Mouse (Mus musculus) urinary bladder, postnatal 4 days (tissue): ENCODE data around the gene Acp7.
"Not testable (repeated sequence)": the region's sequence is repeated elsewhere in the genome, so short reads cannot be mapped to it uniquely, and the experiment has no call there.

ENCODE experiments used
- DNase-seq, 2 experiments: peaks; one replicate each; pipeline ENCODE4 v3.0.0; 2021 to 2022; ENCODE audit warnings: low spot score in 2 of 2

Gene Acp7

GRCm38 (mm10) chr7:28631073-28631472, at the start of gene Acp7:
Gene Acp7 (minus strand): TSS chr7:28631332.
- no peak for DNase-seq

GRCm38 (mm10) chr7:28677624-28678023, 46.5 kb upstream of the Acp7 start:
- DNase-seq: no peak

GRCm38 (mm10) chr7:28676811-28677541, 45.8 kb upstream of the Acp7 start:
- no peak for DNase-seq

- peak in 1 of 2 experiments; percentile 33 for DNase-seq
Measured at GRCm38 (mm10) chr7:28675746-28676145, 44.6 kb upstream of the Acp7 start.

- no peak for DNase-seq
Measured at GRCm38 (mm10) chr7:28674994-28675393, 43.9 kb upstream of the Acp7 start.

- not testable (repeated sequence) for DNase-seq
Measured at GRCm38 (mm10) chr7:28672786-28673185, 41.7 kb upstream of the Acp7 start.

- DNase-seq: no peak
Measured at GRCm38 (mm10) chr7:28672276-28672675, 41.1 kb upstream of the Acp7 start.

GRCm38 (mm10) chr7:28671172-28671571, 40.0 kb upstream of the Acp7 start:
- no peak for DNase-seq

- DNase-seq: peak in 1 of 2 experiments; percentile 25
Measured at GRCm38 (mm10) chr7:28665620-28666579, 34.8 kb upstream of the Acp7 start.

- DNase-seq: no peak
Measured at GRCm38 (mm10) chr7:28656430-28656829, 25.3 kb upstream of the Acp7 start.

- DNase-seq: no peak
Measured at GRCm38 (mm10) chr7:28651157-28651556, 20.0 kb upstream of the Acp7 start.

GRCm38 (mm10) chr7:28647016-28647415, 15.9 kb upstream of the Acp7 start:
- DNase-seq: no peak

GRCm38 (mm10) chr7:28645947-28646475, 14.9 kb upstream of the Acp7 start:
- DNase-seq: no peak

- DNase-seq: no peak
Measured at GRCm38 (mm10) chr7:28645366-28645765, 14.2 kb upstream of the Acp7 start.

- DNase-seq: no peak
Measured at GRCm38 (mm10) chr7:28641546-28641945, 10.4 kb upstream of the Acp7 start.

- DNase-seq: no peak
Measured at GRCm38 (mm10) chr7:28637511-28637910, 6.4 kb upstream of the Acp7 start.

- DNase-seq: no peak
Measured at GRCm38 (mm10) chr7:28634128-28634527, 3.0 kb upstream of the Acp7 start.

- no peak for DNase-seq
Measured at GRCm38 (mm10) chr7:28624791-28625190, 6.3 kb downstream of the Acp7 start.

GRCm38 (mm10) chr7:28619098-28619715, 11.9 kb downstream of the Acp7 start:
- no peak for DNase-seq

- no peak for DNase-seq
Measured at GRCm38 (mm10) chr7:28605951-28606350, 25.2 kb downstream of the Acp7 start.

- not testable (repeated sequence) for DNase-seq
Measured at GRCm38 (mm10) chr7:28603788-28604187, 27.3 kb downstream of the Acp7 start.

GRCm38 (mm10) chr7:28603136-28603535, 28.0 kb downstream of the Acp7 start:
- no peak for DNase-seq
